Mouse (Mus musculus): Measurements from ENCODE around the gene Nol4l.

GRCm38 (mm10) chr2:153418381-153418780, 111.4 kb downstream of the Nol4l start:
- TF ChIP-seq CTCF (IDR thresholded peaks at IDR 0.05) (no peak), POLR2A (IDR thresholded peaks at IDR 0.05; ENCODE audit: insufficient read depth, low read depth, low read length) (no peak), EP300 (IDR thresholded peaks at IDR 0.05; ENCODE audit: insufficient read depth, low read depth, low read length) (no peak)
